Mouse (Mus musculus) embryonic facial prominence, embryonic 11.5 days (tissue): ENCODE measurements at regions not wholly inside any gene's neighbourhood (a gene's known extent, or its start where the extent isn't known, plus 50 kb on each side); places are given as distances from the start of the nearest gene placed in this dataset.

Experiments
- ATAC-seq: fragments of 200-750 bp; cut with Nextera tagmentation; replicated peaks from 2 replicates; pipeline ENCODE4 v1.8.0; 2017; ENCODE audit warnings: low read depth; ENCODE audit not compliant: insufficient number of reproducible peaks, low FRiP score, low TSS enrichment
- DNase-seq: peaks from one replicate; pipeline ENCODE4 v3.0.0-alpha.2; 2015; ENCODE audit warnings: low spot score
- H3K27ac ChIP-seq: fragments of 300-500 bp; sonication (generic); replicated peaks from 2 replicates; pipeline ENCODE4 v1.5.1; 2014; ENCODE audit warnings: mild to moderate bottlenecking, low read depth, low read length, control low read depth
- H3K27me3 ChIP-seq: fragments of 300-500 bp; sonication (generic); 2 replicates; pipeline ENCODE4 v1.6.1; 2014; ENCODE audit warnings: mild to moderate bottlenecking, low read length, moderate library complexity, mixed read lengths; ENCODE audit not compliant: control insufficient read depth, insufficient read depth
- H3K36me3 ChIP-seq: fragments of 300-500 bp; sonication (generic); replicated peaks from 2 replicates; pipeline ENCODE4 v1.6.1; 2014; ENCODE audit warnings: low read depth, mild to moderate bottlenecking, low read length, moderate library complexity, mixed read lengths; ENCODE audit not compliant: control insufficient read depth, insufficient read depth
- H3K4me1 ChIP-seq: fragments of 300-500 bp; sonication (generic); 2 replicates; pipeline ENCODE4 v1.6.1; 2014; ENCODE audit warnings: low read length, mixed read lengths; ENCODE audit not compliant: control insufficient read depth, insufficient read depth
- H3K4me2 ChIP-seq: fragments of 300-500 bp; sonication (generic); 2 replicates; pipeline ENCODE4 v1.6.1; 2014; ENCODE audit warnings: low read depth, mild to moderate bottlenecking, control low read depth, low read length, moderate library complexity
- H3K4me3 ChIP-seq: fragments of 300-500 bp; sonication (generic); 2 replicates; pipeline ENCODE4 v1.5.1; 2014; ENCODE audit warnings: low read depth, low read length, control low read depth
- H3K9ac ChIP-seq: fragments of 300-500 bp; sonication (generic); replicated peaks from 2 replicates; pipeline ENCODE4 v1.6.1; 2014; ENCODE audit warnings: mild to moderate bottlenecking, control low read depth, low read length
- H3K9me3 ChIP-seq: fragments of 300-500 bp; sonication (generic); replicated peaks from 2 replicates; pipeline ENCODE4 v1.6.1; 2016; ENCODE audit warnings: mild to moderate bottlenecking, low read length, inconsistent platforms, mixed read lengths; ENCODE audit not compliant: control insufficient read depth
- WGBS: fragments of 180-500 bp; shearing (Covaris S2); extraction: QIAGEN DNeasy Blood & Tissue Kit; methylation state at CpG from one replicate; pipeline ENCODE4 v1.1.7; 2014; 5-methylcytosine and 5-hydroxymethylcytosine counted together

DNA sequence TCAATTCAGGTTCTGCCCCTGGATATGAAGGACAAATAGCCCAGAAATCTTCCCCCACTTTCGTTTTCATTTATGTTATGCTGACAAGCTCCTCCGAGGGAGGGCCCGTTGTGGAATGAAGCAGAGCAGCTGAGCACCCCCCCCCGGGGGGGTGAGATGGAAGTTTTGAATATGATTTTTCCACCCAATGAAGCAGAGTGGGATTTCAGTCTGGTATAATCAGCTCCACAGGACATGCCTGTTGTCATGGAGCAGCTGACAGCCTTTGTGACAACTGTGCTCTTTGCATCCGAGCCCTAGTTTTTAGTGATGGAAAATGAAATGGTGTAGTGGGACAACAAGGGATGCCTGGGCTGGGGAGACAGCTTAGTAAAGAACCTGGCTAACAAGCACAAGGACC, 52.4 kb upstream of the 2410004P03Rik start:
- Histone ChIP-seq H3K9ac (no peak overlapping the region), H3K9me3 (no peaks in the 10 kb centered on the region), H3K27me3 (no peaks in the 10 kb centered on the region), H3K4me1 (no peaks in the 10 kb centered on the region), H3K36me3 (no peaks in the 10 kb centered on the region), H3K27ac (no peak overlapping the region), H3K4me3 (no peak overlapping the region), H3K4me2 (no peak overlapping the region)
- DNase-seq = no peak
- no peak for ATAC-seq
- WGBS = 72% methylated on average over 5 of the region's 5 CpGs
